Mouse (Mus musculus): ENCODE data around the gene Kat2b.
"Not testable (repeated sequence)": the region's sequence is repeated elsewhere in the genome, so short reads cannot be mapped to it uniquely, and the experiment has no call there.

Gene Kat2b

GRCm38 (mm10) chr17:53659230-53659629, 92.6 kb downstream of the Kat2b start:
- DNase-seq (ENCODE audit: low read depth, low spot score) = no peak

DNA sequence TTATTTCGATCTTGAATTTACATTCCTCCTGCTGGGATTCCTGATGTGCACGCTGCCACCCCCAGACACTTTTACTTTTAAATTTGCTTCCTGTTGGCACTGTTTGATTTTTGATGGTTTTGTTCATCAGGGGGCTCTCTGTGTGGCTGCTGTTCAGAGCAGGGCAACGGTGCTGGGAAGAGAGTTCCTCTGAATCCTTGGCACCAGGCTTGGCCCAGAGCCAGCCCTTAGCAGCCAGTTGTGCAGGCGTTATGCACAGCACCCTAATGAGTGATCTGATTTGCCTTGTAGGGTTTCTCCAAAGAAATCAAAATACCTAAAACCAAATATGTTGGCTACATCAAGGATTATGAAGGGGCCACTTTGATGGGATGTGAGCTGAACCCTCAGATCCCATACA, 93.1 kb downstream of the Kat2b start:
- no peak for DNase-seq (ENCODE audit: low read depth, low spot score)

DNA sequence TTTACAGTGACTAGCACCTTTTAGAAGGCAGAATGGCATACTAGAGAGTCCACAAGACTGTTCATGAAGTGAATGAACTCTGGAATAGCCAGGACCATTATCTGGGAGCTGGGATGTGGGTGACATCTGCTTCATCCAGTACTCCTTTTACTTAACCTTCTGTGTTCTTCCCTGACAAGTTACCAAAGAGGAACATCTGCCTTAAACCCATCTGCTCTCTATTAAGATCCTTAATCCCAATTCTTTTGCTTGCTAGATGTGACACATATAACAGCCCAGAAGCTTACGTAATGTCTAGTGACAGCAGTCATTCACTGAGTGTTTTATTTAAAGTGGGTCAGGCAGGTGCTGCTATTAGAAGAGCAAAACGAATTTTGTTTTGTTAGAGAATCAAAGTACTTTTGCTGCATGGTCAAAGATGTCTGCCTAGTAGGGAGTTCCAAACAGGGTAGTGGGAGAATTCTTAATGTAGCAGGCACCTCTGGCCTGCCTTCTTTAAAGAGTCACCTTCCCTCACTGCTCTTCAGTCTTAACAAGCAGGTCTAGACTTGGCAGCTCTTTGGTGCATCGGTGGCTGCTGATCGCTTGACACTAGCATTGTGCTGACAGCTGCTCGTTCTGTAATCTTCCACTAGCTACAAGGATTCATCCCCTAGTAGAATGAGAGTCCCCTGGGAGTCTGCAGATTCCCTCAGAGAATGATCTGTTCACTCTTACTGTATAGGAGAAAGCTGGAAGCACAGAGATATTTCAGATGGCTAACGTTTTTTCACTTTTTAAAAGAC, 94.6 kb downstream of the Kat2b start:
- no peak for DNase-seq (ENCODE audit: low read depth, low spot score)

DNA sequence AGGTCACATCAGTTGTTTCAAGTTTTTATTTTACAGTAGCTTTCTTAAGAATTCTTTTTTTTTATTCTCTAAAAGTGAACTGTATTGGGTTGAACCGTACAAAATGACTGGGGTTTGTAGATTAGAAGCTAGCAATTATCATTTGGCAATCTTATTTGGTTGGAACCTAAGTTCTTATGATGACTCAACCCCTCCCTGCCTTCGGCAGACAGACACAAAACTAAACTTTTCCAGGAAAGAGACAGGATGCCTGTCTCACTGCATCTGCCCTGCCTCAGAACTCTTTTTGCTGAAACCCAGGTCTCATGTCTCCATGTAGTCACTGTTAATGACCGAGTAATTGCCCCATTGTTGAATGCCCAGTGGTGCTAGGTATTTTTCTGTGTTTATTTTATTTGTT, 97.6 kb downstream of the Kat2b start:
- DNase-seq (ENCODE audit: low read depth, low spot score) = no peak

GRCm38 (mm10) chr17:53664703-53665382, 98.2 kb downstream of the Kat2b start:
- no peak for DNase-seq (ENCODE audit: low read depth, low spot score)

DNA sequence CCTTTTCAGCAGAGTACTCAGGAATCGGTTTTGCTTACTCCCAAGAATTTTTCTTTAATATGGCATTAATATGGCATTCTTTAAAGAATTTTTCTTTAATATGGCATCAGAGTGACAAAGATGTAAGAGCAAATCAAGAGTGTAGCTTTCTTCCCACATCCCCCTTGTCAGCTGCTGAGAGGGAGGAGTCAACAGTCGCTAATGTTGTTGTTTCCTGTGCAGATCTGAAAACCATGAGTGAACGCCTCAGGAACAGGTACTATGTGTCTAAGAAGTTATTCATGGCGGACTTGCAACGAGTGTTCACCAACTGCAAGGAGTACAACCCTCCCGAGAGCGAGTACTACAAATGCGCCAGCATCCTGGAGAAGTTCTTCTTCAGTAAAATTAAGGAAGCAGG, 103.8 kb downstream of the Kat2b start:
- DNase-seq (ENCODE audit: low read depth, low spot score) = no peak

DNA sequence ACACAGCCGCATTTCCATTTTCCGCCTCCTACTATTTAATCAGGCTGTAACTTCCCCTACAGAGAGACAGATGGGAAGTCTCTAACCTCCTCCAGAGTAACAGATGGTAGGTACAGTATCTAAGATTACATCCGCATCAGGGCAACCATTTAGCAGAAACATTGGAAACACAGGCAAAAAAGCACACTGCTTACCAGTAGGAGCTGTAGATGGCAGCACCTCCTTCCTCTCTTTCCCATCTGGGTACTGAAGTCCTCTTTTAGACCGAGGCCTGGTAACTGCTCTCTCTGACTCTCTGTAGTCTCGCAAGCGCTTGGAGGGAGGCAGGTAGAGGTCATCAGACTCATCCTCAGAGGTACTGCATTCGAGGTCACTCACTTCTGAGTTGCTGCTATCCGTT, 112.1 kb downstream of the Kat2b start:
- DNase-seq (ENCODE audit: low read depth, low spot score) = no peak

DNA sequence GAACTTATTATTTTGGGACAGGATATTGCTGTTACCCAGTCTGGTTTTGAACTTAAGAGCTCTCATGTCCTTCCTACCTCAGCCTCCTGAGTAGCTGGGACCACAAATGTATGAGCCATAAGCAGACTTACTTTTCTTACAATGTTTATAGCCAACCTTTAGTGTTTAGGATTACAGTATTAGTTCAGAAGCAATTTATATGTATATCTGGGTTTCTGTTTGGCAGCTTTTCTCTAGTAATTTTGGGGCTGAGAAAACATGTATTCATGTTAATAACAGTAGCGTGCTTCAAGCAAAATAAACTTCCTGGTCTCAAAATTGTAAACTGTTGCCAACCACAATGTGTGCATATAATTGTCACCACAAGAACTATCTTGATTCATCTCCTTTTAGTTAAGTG, 121.7 kb downstream of the Kat2b start:
- DNase-seq (ENCODE audit: low read depth, low spot score) = no peak

DNA sequence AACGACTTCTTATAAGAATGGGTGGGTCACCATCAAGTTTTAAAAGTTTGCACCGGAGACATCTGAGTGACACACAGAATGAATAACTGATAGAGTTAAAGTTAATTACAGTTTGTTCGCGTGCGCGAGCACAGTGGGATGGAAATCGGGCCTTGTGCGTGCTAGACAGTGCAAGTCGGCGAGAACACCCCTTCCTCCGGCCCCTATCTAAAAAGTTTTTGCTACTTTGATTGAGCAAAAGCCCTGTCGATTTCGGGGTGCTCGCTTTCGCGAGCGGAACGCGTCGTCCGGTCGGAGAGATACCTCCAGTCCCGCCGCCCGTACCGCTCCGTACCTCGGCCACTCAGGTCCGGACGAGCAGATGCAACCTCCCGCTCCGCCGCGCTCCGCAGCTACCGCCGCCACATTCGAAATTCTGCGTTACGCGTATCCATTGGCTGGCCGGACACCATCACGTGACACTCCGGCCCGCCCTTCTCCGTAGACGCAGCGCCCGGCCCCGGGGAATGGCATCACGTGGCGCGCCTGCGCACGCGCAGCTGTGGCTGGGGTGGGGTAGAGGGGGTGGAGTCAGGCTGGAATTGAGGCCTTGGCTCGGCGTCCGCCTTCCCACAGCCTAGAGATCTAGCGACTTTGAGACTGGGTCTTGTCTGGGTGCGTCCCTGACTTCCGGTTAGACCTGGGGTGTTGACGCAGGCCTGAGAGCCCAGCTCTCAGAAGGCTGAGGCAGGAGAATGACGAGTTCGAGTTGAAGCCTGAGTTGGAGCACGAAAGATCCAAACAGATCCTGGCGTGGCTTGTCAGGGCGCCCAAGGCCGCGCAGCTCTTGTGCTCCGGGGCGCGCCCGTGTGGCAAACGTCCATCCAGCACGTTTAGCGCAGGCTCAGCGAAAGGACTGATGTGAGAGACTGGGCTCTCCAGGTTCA, 122.5 kb downstream of the Kat2b start, which contains the start of gene Sgo1:
Gene Sgo1, minus strand, starts transcription at position 457 of the 926 bp plus-strand sequence.
- peak; percentile 97 for DNase-seq (ENCODE audit: low read depth, low spot score)

DNA sequence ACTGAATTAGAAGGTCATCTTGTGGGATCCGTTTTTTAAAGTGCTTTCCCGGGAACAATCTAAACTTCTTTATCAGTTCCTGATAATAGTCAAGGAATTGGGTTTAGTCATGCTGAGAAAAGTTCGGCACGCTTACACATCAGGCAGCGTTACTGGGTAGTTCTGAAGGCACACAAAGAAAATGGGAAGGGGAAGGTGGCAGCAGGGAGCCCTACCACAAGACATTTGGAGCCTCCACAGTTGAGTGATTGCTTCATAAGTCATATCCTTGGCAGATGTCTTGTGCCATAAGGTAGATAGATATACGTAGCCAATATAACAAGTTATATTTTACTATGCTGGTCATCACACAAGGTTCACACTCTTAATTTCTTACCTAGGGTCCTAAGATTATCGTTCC, 123.3 kb downstream of the Kat2b start:
- no peak for DNase-seq (ENCODE audit: low read depth, low spot score)

GRCm38 (mm10) chr17:53694039-53694438, 127.4 kb downstream of the Kat2b start:
- peak; percentile 45 for DNase-seq (ENCODE audit: low read depth, low spot score)

DNA sequence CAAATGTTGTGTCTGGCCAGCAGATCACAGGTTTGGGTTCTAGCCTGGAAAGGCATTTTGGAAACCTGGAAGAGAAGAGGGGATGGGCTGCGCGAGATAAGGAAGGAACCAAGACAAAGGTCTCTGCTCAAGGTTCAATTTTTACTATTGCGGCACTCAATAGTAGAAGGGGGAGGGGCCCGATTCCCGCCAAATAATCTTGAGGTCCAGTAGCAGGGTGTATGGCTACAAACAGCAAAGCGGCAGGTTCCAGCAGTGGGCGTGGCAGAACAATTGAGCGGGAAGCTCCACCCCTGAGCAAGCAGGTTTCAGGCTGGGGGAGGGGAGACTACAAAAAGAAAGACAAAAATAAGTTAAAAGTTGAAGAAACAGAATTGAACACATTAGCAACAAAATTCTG, 130.9 kb downstream of the Kat2b start:
- not testable (repeated sequence) for DNase-seq (ENCODE audit: low read depth, low spot score)

- no peak for DNase-seq (ENCODE audit: low read depth, low spot score)
These were observed 147.8 kb downstream of the Kat2b start for GRCm38 (mm10) chr17:53714453-53714852.

GRCm38 (mm10) chr17:53715161-53715560, 148.5 kb downstream of the Kat2b start:
- DNase-seq (ENCODE audit: low read depth, low spot score) = not testable (repeated sequence)

- DNase-seq (ENCODE audit: low read depth, low spot score) = no peak
These were observed 151.8 kb downstream of the Kat2b start for GRCm38 (mm10) chr17:53718474-53718873.

GRCm38 (mm10) chr17:53718916-53719315, 152.3 kb downstream of the Kat2b start:
- not testable (repeated sequence) for DNase-seq (ENCODE audit: low read depth, low spot score)

Measured in skeletal muscle tissue, adult 2 months (tissue).